Mouse (Mus musculus) left cerebral cortex, postnatal 25 days (tissue): ENCODE data around the gene Gja4. TPM values are rescaled to one million over a fixed set of nuclear protein-coding genes. Genes with fewer than 3 reads are reported as not detected.

ENCODE experiments used
- DNase-seq, 2 experiments: peaks; one replicate each; pipeline ENCODE4 v3.0.0; 2022; ENCODE audit warnings: low spot score in 2 of 2, mixed read lengths in 1 of 2
- intact Hi-C: fragments of 180-260 bp; cut with DNase I; formaldehyde crosslinking; loops from one replicate; pipeline ENCODE4 v1.15.1; 2025
- total RNA-seq, 2 experiments: library from RNA; stranded (reverse); gene quantifications; 2 replicates each; pipeline ENCODE4 v1.2.3; 2021

Gja4 gene
- total RNA-seq, 2 experiments from 2014 or later, result 3.1 to 4.8 TPM

DNA sequence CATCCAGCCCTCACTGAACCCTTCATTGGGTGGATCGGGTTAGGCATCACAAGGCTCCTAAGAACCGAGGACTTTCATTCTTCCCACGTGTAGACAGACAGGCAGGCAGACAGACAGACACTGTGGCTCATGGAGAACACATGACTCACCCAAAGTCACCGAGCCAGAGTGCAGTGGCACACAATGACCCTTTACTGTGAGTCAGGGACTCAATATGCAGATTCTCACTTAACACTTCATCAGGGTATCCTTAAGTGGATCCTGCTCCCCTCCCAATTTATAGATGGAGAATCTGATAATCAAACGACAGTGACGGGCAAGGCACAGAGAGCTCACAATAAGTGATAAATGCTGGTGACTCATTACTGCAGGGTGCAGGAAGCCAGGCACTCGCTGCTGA is 13.4 kb upstream of the Gja4 start:
- intact Hi-C loops, result no loop called here
- DNase-seq, result no peak

DNA sequence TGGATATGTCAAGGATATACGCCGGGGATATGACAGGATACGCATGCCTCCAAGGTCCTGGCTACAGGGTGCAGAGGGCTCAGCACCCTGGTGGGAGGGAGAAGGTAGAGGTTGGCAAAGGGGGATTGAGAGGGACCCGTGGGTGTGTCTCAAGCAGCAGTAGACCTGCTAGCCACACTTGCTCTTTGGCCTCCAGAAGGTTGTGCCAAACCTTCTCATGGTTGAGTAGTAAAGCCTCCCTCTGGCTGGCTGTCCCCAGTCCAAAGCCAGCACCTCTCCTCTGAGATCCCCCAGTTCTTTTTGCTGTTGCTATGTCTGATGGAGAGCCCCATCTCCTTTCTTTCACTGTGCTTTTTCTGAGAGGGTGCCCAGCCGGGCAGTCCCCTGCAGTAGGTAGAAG is 11.4 kb upstream of the Gja4 start:
- intact Hi-C loops, result no loop called here
- DNase-seq, result no peak

DNA sequence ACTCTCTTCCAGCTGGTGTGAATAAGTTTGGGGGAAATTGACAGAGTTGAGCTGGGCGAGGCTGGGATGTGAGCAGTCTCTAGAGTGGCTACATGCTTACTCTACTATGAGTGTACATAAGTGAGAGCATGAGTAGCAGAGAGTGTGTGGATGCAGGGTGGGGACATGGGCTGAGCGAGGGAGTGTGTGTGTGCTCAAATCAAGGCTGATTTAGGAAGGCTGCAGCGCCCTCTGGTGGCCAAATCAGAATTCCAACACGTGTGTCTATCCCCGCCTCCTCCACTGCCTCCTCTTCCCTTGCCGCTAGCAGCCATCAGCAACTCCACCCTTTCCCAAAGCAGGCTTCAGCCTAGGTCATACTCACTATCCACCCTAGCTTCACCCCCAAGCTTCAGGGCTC is 10.9 kb upstream of the Gja4 start:
- DNase-seq, result peak; percentile 77 to 80
- intact Hi-C loops, result loop anchor here (5.0 kb wide), 1 partner anchor 272 kb away; no protein-coding TSS in a partner anchor

DNA sequence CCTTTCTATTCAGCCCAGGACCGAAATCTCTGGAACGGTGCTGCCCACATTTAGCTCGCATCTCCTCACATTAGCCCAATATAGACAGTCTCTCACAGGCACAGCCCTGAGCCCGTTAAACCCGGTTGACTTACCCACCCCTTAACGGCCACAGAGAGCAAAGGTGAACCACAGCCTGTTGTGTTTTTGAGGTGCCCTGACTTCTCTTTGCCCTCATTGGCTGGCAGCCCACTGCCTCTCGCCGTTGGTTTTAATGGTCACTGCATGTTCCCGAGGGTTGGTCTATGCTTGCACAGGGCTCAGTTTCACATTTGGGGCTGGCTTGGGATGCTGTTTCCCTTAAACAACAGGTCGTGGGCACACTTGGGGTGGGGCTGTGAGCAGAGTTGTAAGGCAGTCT is 10.5 kb upstream of the Gja4 start:
- DNase-seq, result no peak
- intact Hi-C loops, result loop anchor here (5.0 kb wide), 1 partner anchor 272 kb away; no protein-coding TSS in a partner anchor

GRCm38 (mm10) chr4:127323651-127324050 is 9.8 kb upstream of the Gja4 start:
- DNase-seq, result no peak
- intact Hi-C loops, result loop anchor here (5.0 kb wide), 1 partner anchor 271 kb away; no protein-coding TSS in a partner anchor

DNA sequence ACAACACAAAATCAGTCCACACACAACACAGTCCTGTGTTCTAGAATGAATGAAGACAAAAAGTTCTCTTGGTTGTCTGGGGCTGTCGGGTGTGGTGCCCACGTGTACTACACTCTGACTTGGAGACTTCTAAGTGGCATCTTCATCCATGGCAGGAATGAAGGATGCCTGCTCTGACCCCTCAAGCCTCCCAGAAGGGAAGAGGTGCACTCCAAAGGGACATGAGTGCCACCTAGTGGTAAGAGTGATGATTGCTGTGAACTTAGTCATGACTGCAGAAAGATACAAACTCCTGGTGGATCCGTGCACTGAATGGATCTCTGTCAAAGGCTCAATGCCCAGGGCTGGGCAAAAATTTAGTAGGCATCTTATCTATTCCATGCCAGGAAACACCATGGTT is 5.8 kb upstream of the Gja4 start:
- peak; percentile 55 to 72 for DNase-seq
- intact Hi-C loops, result loop anchor here (2.0 to 10.0 kb wide), 4 partner anchors 69 to 765 kb away; partner anchors contain the start of genes Clspn and Dlgap3

DNA sequence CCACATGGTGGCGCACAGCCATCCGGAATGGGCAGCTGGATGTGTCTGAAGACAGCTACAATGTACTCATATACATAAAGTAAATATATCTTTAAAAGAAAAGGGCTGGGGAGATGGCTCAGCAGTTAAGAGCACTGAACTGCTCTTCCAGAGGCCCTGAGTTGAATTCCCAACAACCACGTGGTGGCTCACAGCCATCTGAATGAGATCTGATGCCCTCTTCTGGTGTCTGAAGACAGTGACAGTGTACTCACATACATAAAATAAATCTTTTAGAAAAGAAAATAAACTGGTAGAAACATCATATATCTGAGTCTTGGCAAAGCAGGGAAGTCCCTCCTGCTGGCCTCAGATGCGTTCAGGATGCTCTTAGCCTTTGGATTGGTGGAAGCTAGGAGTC is 3.3 kb upstream of the Gja4 start:
- DNase-seq, result peak in 1 of 2 experiments; percentile 24
- intact Hi-C loops, result loop anchor here (10.0 kb wide), 2 partner anchors 152 to 762 kb away; partner anchors contain the start of genes Clspn and Dlgap3

DNA sequence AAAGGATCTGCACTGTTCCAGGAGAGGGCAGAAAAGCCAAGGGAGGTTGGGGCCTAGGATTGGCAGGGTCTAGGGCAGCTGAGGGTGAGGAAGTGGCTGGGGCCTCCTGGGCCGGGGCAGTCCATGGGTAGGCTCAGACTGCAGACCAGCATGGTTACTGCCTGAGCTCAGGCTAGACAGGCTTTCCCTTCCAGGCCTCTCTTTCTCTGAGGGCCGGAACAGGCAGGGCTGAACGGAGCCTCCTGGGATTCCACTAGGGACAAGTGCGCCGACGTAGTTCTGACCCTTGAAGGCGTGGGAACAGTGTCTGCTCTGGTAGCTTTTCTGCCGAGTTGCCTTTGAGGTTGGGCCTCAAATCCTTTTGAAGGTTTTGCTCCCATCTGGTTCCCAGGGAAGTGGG is 1.9 kb upstream of the Gja4 start:
- DNase-seq, result no peak
- intact Hi-C loops, result loop anchor here (10.0 kb wide), 2 partner anchors 151 to 761 kb away; partner anchors contain the start of genes Clspn and Dlgap3

GRCm38 (mm10) chr4:127314585-127314984 is 746 bp upstream of the Gja4 start:
- peak in 1 of 2 experiments; percentile 39 for DNase-seq
- intact Hi-C loops, result loop anchor here (10.0 kb wide), 2 partner anchors 150 to 760 kb away; partner anchors contain the start of genes Clspn and Dlgap3

GRCm38 (mm10) chr4:127312349-127312748 is 1.5 kb downstream of the Gja4 start:
- intact Hi-C loops, result loop anchor here (10.0 kb wide), 2 partner anchors 148 to 758 kb away; partner anchors contain the start of genes Clspn and Dlgap3
- no peak for DNase-seq

DNA sequence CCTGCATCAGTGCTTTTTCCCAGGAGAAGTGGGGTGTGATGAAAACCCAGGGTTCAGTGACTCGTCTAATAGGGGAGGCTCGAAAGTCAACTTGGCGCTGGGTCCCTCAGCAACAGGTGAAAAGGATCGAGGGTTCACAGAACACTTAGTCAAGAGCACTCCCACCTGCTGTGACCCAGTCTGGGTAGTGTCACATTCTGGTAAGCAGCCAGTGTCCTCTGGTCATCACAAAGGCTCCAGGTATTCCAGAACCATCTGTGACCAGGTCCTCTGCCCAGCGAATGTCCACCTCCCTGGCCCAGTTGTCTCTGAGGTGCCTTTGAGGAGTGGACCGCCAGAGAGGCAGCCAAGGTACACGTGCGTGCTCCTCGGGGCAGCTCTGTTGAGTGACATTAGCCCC is 2.3 kb downstream of the Gja4 start:
- intact Hi-C loops, result loop anchor here (10.0 kb wide), 2 partner anchors 147 to 757 kb away; partner anchors contain the start of genes Clspn and Dlgap3

GRCm38 (mm10) chr4:127306915-127307314 is 6.9 kb downstream of the Gja4 start:
- intact Hi-C loops, result no loop called here
- DNase-seq, result no peak

More for the DNA sequence above, 2.3 kb downstream of the Gja4 start:
- DNase-seq, result no peak

- intact Hi-C loops, result no loop called here
- DNase-seq, result no peak
Measured at GRCm38 (mm10) chr4:127303796-127304195, 10.0 kb downstream of the Gja4 start.

GRCm38 (mm10) chr4:127300503-127300902 is 13.3 kb downstream of the Gja4 start:
- DNase-seq, result peak in 1 of 2 experiments; percentile 21
- intact Hi-C loops, result no loop called here

GRCm38 (mm10) chr4:127292631-127293030 is 21.2 kb downstream of the Gja4 start:
- no peak for DNase-seq
- intact Hi-C loops, result no loop called here

- intact Hi-C loops, result no loop called here
- no peak for DNase-seq
Measured at GRCm38 (mm10) chr4:127289039-127289548, 24.7 kb downstream of the Gja4 start.

DNA sequence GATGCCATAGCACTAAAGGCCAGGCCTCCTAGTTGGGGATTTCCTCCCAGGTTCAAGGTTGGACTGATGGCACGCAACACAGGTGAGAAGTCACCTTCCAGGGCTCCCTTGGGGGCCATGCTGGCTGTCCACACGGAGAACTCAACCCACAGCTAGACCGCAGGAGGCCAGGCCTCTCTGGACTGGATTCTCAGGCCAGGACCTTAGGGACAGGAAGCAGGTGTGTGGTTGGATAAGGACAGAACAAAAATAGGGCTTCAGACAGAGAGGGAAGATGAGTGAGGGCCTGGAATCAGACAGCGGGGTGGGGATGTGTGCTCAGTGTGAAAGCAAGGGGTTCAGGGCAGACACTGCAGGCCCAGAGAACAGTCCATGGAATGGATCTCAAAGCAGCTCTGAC is 26.9 kb downstream of the Gja4 start:
- DNase-seq, result no peak
- intact Hi-C loops, result no loop called here

DNA sequence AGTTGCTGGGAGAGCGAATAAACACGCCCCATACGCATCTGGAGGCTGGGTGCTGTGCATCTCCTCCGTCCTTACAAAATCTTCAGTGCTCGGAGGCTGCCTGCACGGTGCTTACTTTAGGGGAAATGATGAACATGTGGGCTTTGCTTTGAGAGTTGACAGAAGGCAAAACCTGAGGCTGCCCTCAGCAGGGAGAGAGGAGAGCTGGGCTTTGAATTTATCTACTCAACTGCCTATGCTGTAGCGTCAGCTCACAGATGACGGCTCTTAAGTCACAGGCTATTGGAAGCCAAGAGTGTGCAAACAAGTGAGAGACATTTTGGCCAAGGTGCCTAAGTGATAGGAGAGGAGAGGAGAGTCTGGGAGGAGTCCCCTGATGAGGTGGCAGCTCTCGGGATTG is 34.6 kb downstream of the Gja4 start:
- DNase-seq, result no peak

DNA sequence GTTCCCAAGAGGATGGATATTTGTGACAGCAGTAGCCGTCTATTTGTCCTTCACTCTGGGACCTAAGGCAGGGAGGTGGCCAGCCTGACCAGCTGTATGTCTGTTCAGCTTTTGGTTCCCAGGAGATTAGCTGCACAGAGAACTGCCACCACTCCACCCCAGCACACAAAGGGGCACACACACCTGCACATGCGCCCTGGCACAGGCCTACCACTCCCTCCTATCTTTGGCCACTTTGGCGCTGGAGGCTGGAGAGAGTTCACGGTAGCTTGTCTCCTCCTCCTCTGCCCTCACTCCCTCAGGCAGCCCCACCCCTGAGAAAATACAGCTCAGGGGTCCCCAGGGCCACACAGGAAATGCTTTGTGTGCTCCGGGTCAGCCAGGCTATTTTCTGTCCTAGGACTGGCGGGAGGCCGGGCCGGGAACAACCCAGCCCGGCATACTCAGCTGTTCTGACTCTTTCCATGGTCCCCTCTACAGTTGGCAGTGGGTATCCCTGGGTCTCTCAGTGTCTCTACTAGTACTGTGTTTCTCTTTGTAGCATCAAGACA is 35.3 kb downstream of the Gja4 start:
- intact Hi-C loops, result loop anchor here (10.0 kb wide), 1 partner anchor 146 kb away; no protein-coding TSS in a partner anchor
- DNase-seq, result no peak

More for the DNA sequence above, 34.6 kb downstream of the Gja4 start:
- intact Hi-C loops, result loop anchor here (10.0 kb wide), 1 partner anchor 146 kb away; no protein-coding TSS in a partner anchor

DNA sequence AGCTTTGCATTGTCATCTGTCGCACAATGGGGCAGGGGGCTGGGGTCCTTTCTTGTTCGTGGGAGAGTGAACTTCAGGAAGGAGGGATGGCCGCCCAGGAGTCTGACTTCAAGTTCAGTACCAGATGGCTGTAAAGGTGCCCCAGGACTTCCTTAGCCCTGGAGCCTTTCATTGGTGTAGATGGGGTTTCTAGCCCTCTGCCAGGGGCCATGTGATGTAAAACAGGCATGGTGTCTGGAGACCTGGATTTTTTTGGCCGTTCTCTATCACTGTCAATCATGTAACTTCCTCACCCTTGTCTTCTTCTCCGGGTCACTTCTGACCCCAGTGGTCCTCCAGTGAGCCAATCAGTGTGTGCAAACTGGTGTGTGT is 49.7 kb downstream of the Gja4 start:
- no peak for DNase-seq
- intact Hi-C loops, result no loop called here
